Mouse (Mus musculus) CD4-positive, CD25-positive, alpha-beta regulatory T cell, adult 2 months (primary cell): ENCODE measurements around the gene Crocc.

ENCODE experiments used
- DNase-seq: peaks from one replicate; pipeline ENCODE4 v3.0.0-alpha.2; 2012; ENCODE audit warnings: low read depth, low spot score

Crocc gene

GRCm38 (mm10) chr4:141020811-141021613 lies 39.3 kb downstream of the Crocc start:
- DNase-seq = no peak

GRCm38 (mm10) chr4:141020220-141020619 lies 40.1 kb downstream of the Crocc start:
- no peak for DNase-seq

- DNase-seq = no peak
Measured at GRCm38 (mm10) chr4:141017657-141018436, 42.5 kb downstream of the Crocc start.

GRCm38 (mm10) chr4:141016311-141016710 lies 44.0 kb downstream of the Crocc start:
- DNase-seq = no peak

GRCm38 (mm10) chr4:141015356-141015755 lies 45.0 kb downstream of the Crocc start:
- no peak for DNase-seq

GRCm38 (mm10) chr4:141014856-141015255 lies 45.5 kb downstream of the Crocc start:
- DNase-seq = no peak

GRCm38 (mm10) chr4:141014114-141014513 lies 46.2 kb downstream of the Crocc start:
- no peak for DNase-seq

GRCm38 (mm10) chr4:141012558-141012957 lies 47.8 kb downstream of the Crocc start:
- no peak for DNase-seq

- no peak for DNase-seq
Measured at GRCm38 (mm10) chr4:141011556-141012328, 48.6 kb downstream of the Crocc start.

- no peak for DNase-seq
Measured at GRCm38 (mm10) chr4:141010941-141011429, 49.4 kb downstream of the Crocc start.

GRCm38 (mm10) chr4:141010526-141010925 lies 49.8 kb downstream of the Crocc start:
- DNase-seq = no peak

- no peak for DNase-seq
Measured at GRCm38 (mm10) chr4:141010118-141010517, 50.2 kb downstream of the Crocc start, which contains the start of gene Mfap2. TSS of gene Mfap2 (plus strand) at chr4:141010418.

- no peak for DNase-seq
Measured at GRCm38 (mm10) chr4:141008028-141008427, 52.3 kb downstream of the Crocc start.

- no peak for DNase-seq
Measured at GRCm38 (mm10) chr4:141005983-141006382, 54.4 kb downstream of the Crocc start.

GRCm38 (mm10) chr4:140996812-140997211 lies 63.5 kb downstream of the Crocc start:
- DNase-seq = no peak

GRCm38 (mm10) chr4:140995811-140996210 lies 64.5 kb downstream of the Crocc start:
- no peak for DNase-seq

GRCm38 (mm10) chr4:140993846-140994245 lies 66.5 kb downstream of the Crocc start:
- no peak for DNase-seq

GRCm38 (mm10) chr4:140992215-140992614 lies 68.1 kb downstream of the Crocc start:
- DNase-seq = no peak

GRCm38 (mm10) chr4:140989447-140989846 lies 70.9 kb downstream of the Crocc start:
- peak; percentile 34 for DNase-seq

GRCm38 (mm10) chr4:140988706-140989290 lies 71.6 kb downstream of the Crocc start:
- no peak for DNase-seq

GRCm38 (mm10) chr4:140987476-140987875 lies 72.9 kb downstream of the Crocc start:
- peak; percentile 37 for DNase-seq
